Mouse (Mus musculus): Measurements from ENCODE around the gene Cntnap2.
"Not testable (repeated sequence)": the region's sequence is repeated elsewhere in the genome, so short reads cannot be mapped to it uniquely, and the experiment has no call there.

Gene Cntnap2

GRCm38 (mm10) chr6:46996010-46996602 is 1936.9 kb downstream of the Cntnap2 start:
- no peak for DNase-seq (ENCODE audit: low spot score)

GRCm38 (mm10) chr6:47004430-47004829 is 1945.3 kb downstream of the Cntnap2 start:
- no peak for DNase-seq (ENCODE audit: low spot score)

GRCm38 (mm10) chr6:47012933-47013332 is 1953.8 kb downstream of the Cntnap2 start:
- no peak for DNase-seq (ENCODE audit: low spot score)

- DNase-seq (ENCODE audit: low spot score) = peak; percentile 41
Observed at GRCm38 (mm10) chr6:47013535-47013934, 1954.4 kb downstream of the Cntnap2 start.

- DNase-seq (ENCODE audit: low spot score) = no peak
Observed at GRCm38 (mm10) chr6:47014886-47015586, 1955.9 kb downstream of the Cntnap2 start.

GRCm38 (mm10) chr6:47026064-47026686 is 1967.0 kb downstream of the Cntnap2 start:
- no peak for DNase-seq (ENCODE audit: low spot score)

- no peak for DNase-seq (ENCODE audit: low spot score)
Observed at GRCm38 (mm10) chr6:47031362-47031761, 1972.2 kb downstream of the Cntnap2 start.

GRCm38 (mm10) chr6:47042602-47043001 is 1983.4 kb downstream of the Cntnap2 start:
- DNase-seq (ENCODE audit: low spot score) = no peak

- no peak for DNase-seq (ENCODE audit: low spot score)
Observed at GRCm38 (mm10) chr6:47043586-47043985, 1984.4 kb downstream of the Cntnap2 start.

- no peak for DNase-seq (ENCODE audit: low spot score)
Observed at GRCm38 (mm10) chr6:47044385-47045200, 1985.4 kb downstream of the Cntnap2 start.

- DNase-seq (ENCODE audit: low spot score) = no peak
Observed at GRCm38 (mm10) chr6:47049051-47049450, 1989.9 kb downstream of the Cntnap2 start.

- DNase-seq (ENCODE audit: low spot score) = no peak
Observed at GRCm38 (mm10) chr6:47050319-47051222, 1991.4 kb downstream of the Cntnap2 start.

GRCm38 (mm10) chr6:47061341-47061740 is 2002.2 kb downstream of the Cntnap2 start:
- no peak for DNase-seq (ENCODE audit: low spot score)

GRCm38 (mm10) chr6:47089998-47090397 is 2030.8 kb downstream of the Cntnap2 start:
- no peak for DNase-seq (ENCODE audit: low spot score)

GRCm38 (mm10) chr6:47104951-47105350 is 2045.8 kb downstream of the Cntnap2 start:
- no peak for DNase-seq (ENCODE audit: low spot score)

- no peak for DNase-seq (ENCODE audit: low spot score)
Observed at GRCm38 (mm10) chr6:47109582-47110220, 2050.5 kb downstream of the Cntnap2 start.

GRCm38 (mm10) chr6:47134063-47134462 is 2074.9 kb downstream of the Cntnap2 start:
- not testable (repeated sequence) for DNase-seq (ENCODE audit: low spot score)

- not testable (repeated sequence) for DNase-seq (ENCODE audit: low spot score)
Observed at GRCm38 (mm10) chr6:47153018-47153417, 2093.9 kb downstream of the Cntnap2 start.

- DNase-seq (ENCODE audit: low spot score) = not testable (repeated sequence)
Observed at GRCm38 (mm10) chr6:47174580-47175294, 2115.6 kb downstream of the Cntnap2 start.

All from MN1 (cell line).